Mouse (Mus musculus) ovary, postnatal 36 days (tissue): ENCODE results near the gene Olfr389.

ENCODE experiments used
- DNase-seq: peaks from one replicate; pipeline ENCODE4 v3.0.0; 2022; ENCODE audit warnings: low spot score, mixed read lengths

Olfr389 gene

GRCm38 (mm10) chr11:73780613-73781012 is at the start of gene Olfr389:
Gene Olfr389, minus strand, starts transcription at chr11:73780713.
- DNase-seq, result no peak

- no peak for DNase-seq
Measured at GRCm38 (mm10) chr11:73816949-73817348, 36.4 kb upstream of the Olfr389 start, which contains the start of gene Olfr392. Gene Olfr392, minus strand, starts transcription at chr11:73817049.

GRCm38 (mm10) chr11:73802952-73803351 is 22.4 kb upstream of the Olfr389 start, which contains the start of gene Olfr391-ps:
Gene Olfr391-ps, minus strand, starts transcription at chr11:73803052.
- DNase-seq, result no peak

- no peak for DNase-seq
Measured at GRCm38 (mm10) chr11:73782664-73783063, 2.2 kb upstream of the Olfr389 start, which contains the start of gene Olfr390. Gene Olfr390, plus strand, starts transcription at chr11:73782964.

GRCm38 (mm10) chr11:73759115-73759514 is 21.4 kb downstream of the Olfr389 start:
- no peak for DNase-seq
